Mouse (Mus musculus): ENCODE data around the gene Palld. TPM values are rescaled to one million over a fixed set of nuclear protein-coding genes. Genes with fewer than 3 reads are reported as not detected.
A peak's percentile ranks its signal among the peaks of the same experiment; 100 is the strongest.

Palld gene
- polyA plus RNA-seq, 1 experiment from 2014 or later, result 70.4 TPM

DNA sequence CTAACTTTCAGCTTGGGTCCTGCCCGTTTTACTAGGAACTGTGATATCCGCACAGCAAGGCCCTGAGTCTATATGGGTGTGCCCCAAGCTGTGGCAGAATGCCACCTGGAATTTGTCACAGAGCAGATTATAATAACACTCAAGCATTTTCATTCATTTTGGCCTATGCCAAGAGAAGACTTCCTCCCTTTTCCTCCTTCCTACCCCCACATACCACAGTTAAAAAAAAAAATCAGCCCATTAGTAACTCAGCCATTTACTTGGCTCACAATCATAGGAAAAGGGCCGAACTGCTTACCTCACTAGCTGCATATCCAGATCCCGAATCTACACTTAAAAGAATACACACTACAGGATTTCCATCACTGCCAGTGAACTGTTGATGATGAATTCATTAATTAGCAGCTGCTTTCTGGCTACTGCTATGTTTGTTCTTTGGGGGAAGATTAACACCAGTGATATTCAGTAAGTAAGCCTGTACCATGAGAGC lies 260.1 kb downstream of the Palld start:
- H3K27ac ChIP-seq (ENCODE audit: low read length), result no peak overlapping the region
- no peak overlapping the region for H3K4me2 ChIP-seq (ENCODE audit: low read depth, low read length)
- H3K4me3 ChIP-seq (ENCODE audit: low read length), result no peak overlapping the region
- H3K27me3 ChIP-seq (replicated peaks; ENCODE audit: control insufficient read depth, insufficient read depth, low read length), result no peaks in the 10 kb centered on the region
- no peaks in the 10 kb centered on the region for H3K9me3 ChIP-seq (ENCODE audit: control insufficient read depth, low read length)
- no peak for ATAC-seq
- no peak overlapping the region for H3K9ac ChIP-seq (ENCODE audit: low read depth, low read length)
- no peaks in the 10 kb centered on the region for H3K36me3 ChIP-seq (ENCODE audit: control insufficient read depth, insufficient read depth, low read length)
- 60% methylated on average over 4 of the region's 4 CpGs for WGBS
- H3K4me1 ChIP-seq (ENCODE audit: control insufficient read depth, insufficient read depth, low read length), result 0 out of 2 replicates have a peak, but pooled peaks cover 8% of the 10 kb centered on the region

GRCm38 (mm10) chr8:61639596-61639995 lies 262.9 kb downstream of the Palld start:
- WGBS, result 56% methylated on average over 2 of the region's 2 CpGs
- ATAC-seq, result peak; percentile 10; the same call in 1 of the 2 replicates
- 0 out of 2 replicates have a peak, but pooled peaks cover 9% of the 10 kb centered on the region for H3K4me1 ChIP-seq (ENCODE audit: control insufficient read depth, insufficient read depth, low read length)
- H3K27ac ChIP-seq (ENCODE audit: low read length), result no peak overlapping the region
- no peaks in the 10 kb centered on the region for H3K36me3 ChIP-seq (ENCODE audit: control insufficient read depth, insufficient read depth, low read length)
- no peak overlapping the region for H3K4me3 ChIP-seq (ENCODE audit: low read length)
- H3K9ac ChIP-seq (ENCODE audit: low read depth, low read length), result no peak overlapping the region
- H3K4me2 ChIP-seq (ENCODE audit: low read depth, low read length), result no peak overlapping the region
- H3K9me3 ChIP-seq (ENCODE audit: control insufficient read depth, low read length), result no peaks in the 10 kb centered on the region
- H3K27me3 ChIP-seq (replicated peaks; ENCODE audit: control insufficient read depth, insufficient read depth, low read length), result no peaks in the 10 kb centered on the region

GRCm38 (mm10) chr8:61639008-61639407 lies 263.5 kb downstream of the Palld start:
- Histone ChIP-seq H3K4me1 (ENCODE audit: control insufficient read depth, insufficient read depth, low read length) (0 out of 2 replicates have a peak, but pooled peaks cover 9% of the 10 kb centered on the region), H3K4me3 (ENCODE audit: low read length) (no peak overlapping the region), H3K4me2 (ENCODE audit: low read depth, low read length) (no peak overlapping the region), H3K9me3 (ENCODE audit: control insufficient read depth, low read length) (no peaks in the 10 kb centered on the region), H3K9ac (ENCODE audit: low read depth, low read length) (no peak overlapping the region), H3K36me3 (ENCODE audit: control insufficient read depth, insufficient read depth, low read length) (no peaks in the 10 kb centered on the region), H3K27ac (ENCODE audit: low read length) (peak overlapping the region; percentile 65), H3K27me3 (replicated peaks; ENCODE audit: control insufficient read depth, insufficient read depth, low read length) (no peaks in the 10 kb centered on the region)
- ATAC-seq, result peak; percentile 56
- 39% methylated on average over 3 of the region's 3 CpGs for WGBS

GRCm38 (mm10) chr8:61637736-61638135 lies 264.8 kb downstream of the Palld start:
- no peak for ATAC-seq
- WGBS, result 78% methylated on average over 4 of the region's 4 CpGs

GRCm38 (mm10) chr8:61634811-61635210 lies 267.7 kb downstream of the Palld start:
- Histone ChIP-seq H3K4me2 (ENCODE audit: low read depth, low read length) (no peak overlapping the region), H3K27me3 (replicated peaks; ENCODE audit: control insufficient read depth, insufficient read depth, low read length) (no peaks in the 10 kb centered on the region), H3K9me3 (ENCODE audit: control insufficient read depth, low read length) (no peaks in the 10 kb centered on the region), H3K36me3 (ENCODE audit: control insufficient read depth, insufficient read depth, low read length) (no peaks in the 10 kb centered on the region), H3K9ac (ENCODE audit: low read depth, low read length) (no peak overlapping the region), H3K27ac (ENCODE audit: low read length) (peak overlapping the region; percentile 29), H3K4me1 (ENCODE audit: control insufficient read depth, insufficient read depth, low read length) (0 out of 2 replicates have a peak, but pooled peaks cover 6% of the 10 kb centered on the region), H3K4me3 (ENCODE audit: low read length) (no peak overlapping the region)
- ATAC-seq, result peak; percentile 76
- WGBS, result 69% methylated on average over 1 of the region's 1 CpGs

More at GRCm38 (mm10) chr8:61637736-61638135, 264.8 kb downstream of the Palld start:
- no peak overlapping the region for H3K9ac ChIP-seq (ENCODE audit: low read depth, low read length)
- no peaks in the 10 kb centered on the region for H3K9me3 ChIP-seq (ENCODE audit: control insufficient read depth, low read length)
- no peak overlapping the region for H3K4me3 ChIP-seq (ENCODE audit: low read length)
- no peak overlapping the region for H3K27ac ChIP-seq (ENCODE audit: low read length)
- no peaks in the 10 kb centered on the region for H3K36me3 ChIP-seq (ENCODE audit: control insufficient read depth, insufficient read depth, low read length)
- H3K4me2 ChIP-seq (ENCODE audit: low read depth, low read length), result no peak overlapping the region
- H3K27me3 ChIP-seq (replicated peaks; ENCODE audit: control insufficient read depth, insufficient read depth, low read length), result no peaks in the 10 kb centered on the region
- H3K4me1 ChIP-seq (ENCODE audit: control insufficient read depth, insufficient read depth, low read length), result 0 out of 2 replicates have a peak, but pooled peaks cover 6% of the 10 kb centered on the region

GRCm38 (mm10) chr8:61632331-61632730 lies 270.2 kb downstream of the Palld start:
- Histone ChIP-seq H3K4me2 (ENCODE audit: low read depth, low read length) (no peak overlapping the region), H3K9me3 (ENCODE audit: control insufficient read depth, low read length) (no peaks in the 10 kb centered on the region), H3K4me1 (ENCODE audit: control insufficient read depth, insufficient read depth, low read length) (0 out of 2 replicates have a peak, but pooled peaks cover 4% of the 10 kb centered on the region), H3K9ac (ENCODE audit: low read depth, low read length) (no peak overlapping the region), H3K27me3 (replicated peaks; ENCODE audit: control insufficient read depth, insufficient read depth, low read length) (no peaks in the 10 kb centered on the region), H3K27ac (ENCODE audit: low read length) (no peak overlapping the region), H3K36me3 (ENCODE audit: control insufficient read depth, insufficient read depth, low read length) (no peaks in the 10 kb centered on the region), H3K4me3 (ENCODE audit: low read length) (no peak overlapping the region)
- no peak for ATAC-seq
- 65% methylated on average over 2 of the region's 2 CpGs for WGBS

GRCm38 (mm10) chr8:61629631-61629968 lies 272.9 kb downstream of the Palld start:
- Histone ChIP-seq H3K36me3 (ENCODE audit: control insufficient read depth, insufficient read depth, low read length) (no peaks in the 10 kb centered on the region), H3K4me3 (ENCODE audit: low read length) (no peak overlapping the region), H3K4me1 (ENCODE audit: control insufficient read depth, insufficient read depth, low read length) (0 out of 2 replicates have a peak, but pooled peaks cover 4% of the 10 kb centered on the region), H3K27me3 (replicated peaks; ENCODE audit: control insufficient read depth, insufficient read depth, low read length) (no peaks in the 10 kb centered on the region), H3K27ac (ENCODE audit: low read length) (no peak overlapping the region), H3K4me2 (ENCODE audit: low read depth, low read length) (no peak overlapping the region), H3K9ac (ENCODE audit: low read depth, low read length) (no peak overlapping the region), H3K9me3 (ENCODE audit: control insufficient read depth, low read length) (no peaks in the 10 kb centered on the region)
- 81% methylated on average over 1 of the region's 1 CpGs for WGBS
- ATAC-seq, result no peak

- Histone ChIP-seq H3K4me1 (ENCODE audit: control insufficient read depth, insufficient read depth, low read length) (peaks cover 4% of the 10 kb centered on the region; the same call in 1 of the 2 replicates), H3K36me3 (ENCODE audit: control insufficient read depth, insufficient read depth, low read length) (no peaks in the 10 kb centered on the region), H3K27me3 (replicated peaks; ENCODE audit: control insufficient read depth, insufficient read depth, low read length) (no peaks in the 10 kb centered on the region), H3K27ac (ENCODE audit: low read length) (no peak overlapping the region), H3K9ac (ENCODE audit: low read depth, low read length) (no peak overlapping the region), H3K4me2 (ENCODE audit: low read depth, low read length) (no peak overlapping the region), H3K9me3 (ENCODE audit: control insufficient read depth, low read length) (no peaks in the 10 kb centered on the region), H3K4me3 (ENCODE audit: low read length) (no peak overlapping the region)
- no peak for ATAC-seq
- WGBS, result 78% methylated on average over 3 of the region's 3 CpGs
Observed at GRCm38 (mm10) chr8:61628938-61629630, 273.4 kb downstream of the Palld start.

- Histone ChIP-seq H3K9me3 (ENCODE audit: control insufficient read depth, low read length) (no peaks in the 10 kb centered on the region), H3K4me3 (ENCODE audit: low read length) (no peak overlapping the region), H3K27me3 (replicated peaks; ENCODE audit: control insufficient read depth, insufficient read depth, low read length) (no peaks in the 10 kb centered on the region), H3K36me3 (ENCODE audit: control insufficient read depth, insufficient read depth, low read length) (no peaks in the 10 kb centered on the region), H3K9ac (ENCODE audit: low read depth, low read length) (no peak overlapping the region), H3K4me2 (ENCODE audit: low read depth, low read length) (no peak overlapping the region), H3K27ac (ENCODE audit: low read length) (peak overlapping the region; percentile 54), H3K4me1 (ENCODE audit: control insufficient read depth, insufficient read depth, low read length) (peaks cover 10% of the 10 kb centered on the region)
- ATAC-seq, result peak; percentile 75
- 73% methylated on average over 8 of the region's 8 CpGs for WGBS
Observed at GRCm38 (mm10) chr8:61626246-61626952, 276.1 kb downstream of the Palld start.
